Mouse (Mus musculus) midbrain, embryonic 11.5 days (tissue): ENCODE data around the gene Slc44a1. TPM values are rescaled to one million over a fixed set of nuclear protein-coding genes. Genes with fewer than 3 reads are reported as not detected.

Source experiments
- ATAC-seq: fragments of 200-750 bp; cut with Nextera tagmentation; 2 replicates; pipeline ENCODE4 v1.8.0; 2017; ENCODE audit warnings: moderate TSS enrichment, moderate library complexity; ENCODE audit not compliant: low FRiP score
- DNase-seq: peaks from one replicate; pipeline ENCODE4 v3.0.0; 2015; ENCODE audit warnings: low spot score; ENCODE audit errors: missing footprints
- H3K27ac ChIP-seq: fragments of 300-500 bp; sonication (generic); 2 replicates; pipeline ENCODE4 v1.5.1; 2014; ENCODE audit warnings: low read depth, low read length
- H3K27me3 ChIP-seq: fragments of 300-500 bp; sonication (generic); 2 replicates; pipeline ENCODE4 v1.6.1; 2014; ENCODE audit warnings: mild to moderate bottlenecking, low read length, moderate library complexity, mixed read lengths; ENCODE audit not compliant: control insufficient read depth, insufficient read depth
- H3K36me3 ChIP-seq: fragments of 300-500 bp; sonication (generic); 2 replicates; pipeline ENCODE4 v1.6.1; 2014; ENCODE audit warnings: mild to moderate bottlenecking, low read length, moderate library complexity, mixed read lengths; ENCODE audit not compliant: control insufficient read depth, insufficient read depth
- H3K4me1 ChIP-seq: fragments of 300-500 bp; sonication (generic); 2 replicates; pipeline ENCODE4 v1.6.1; 2014; ENCODE audit warnings: low read length; ENCODE audit not compliant: control insufficient read depth, insufficient read depth
- H3K4me2 ChIP-seq: fragments of 300-500 bp; sonication (generic); 2 replicates; pipeline ENCODE4 v1.6.1; 2014; ENCODE audit warnings: mild to moderate bottlenecking, moderate library complexity
- H3K4me3 ChIP-seq: fragments of 300-500 bp; sonication (generic); 2 replicates; pipeline ENCODE4 v1.5.1; 2014; ENCODE audit warnings: low read depth, low read length
- H3K9ac ChIP-seq: fragments of 300-500 bp; sonication (generic); 2 replicates; pipeline ENCODE4 v1.6.1; 2014; ENCODE audit warnings: low read length
- H3K9me3 ChIP-seq: fragments of 300-500 bp; sonication (generic); 2 replicates; pipeline ENCODE4 v1.6.1; 2016; ENCODE audit warnings: low read length; ENCODE audit not compliant: control insufficient read depth
- WGBS: fragments of 180-500 bp; shearing (Covaris S2); extraction: QIAGEN DNeasy Blood & Tissue Kit; methylation state at CpG from one replicate; pipeline ENCODE4 v1.1.7; 2014; 5-methylcytosine and 5-hydroxymethylcytosine counted together
- polyA plus RNA-seq: library from polyadenylated mRNA; unstranded; fragments of >200 nt; fragmentation: Nextera tagmentation; extraction: Ambion mirVana; gene quantifications from 2 replicates; pipeline ENCODE4 v1.2.1, GENCODE M21; 2014

The Slc44a1 gene
- polyA plus RNA-seq, 1 experiment from 2014 or later, result 16.8 TPM

DNA sequence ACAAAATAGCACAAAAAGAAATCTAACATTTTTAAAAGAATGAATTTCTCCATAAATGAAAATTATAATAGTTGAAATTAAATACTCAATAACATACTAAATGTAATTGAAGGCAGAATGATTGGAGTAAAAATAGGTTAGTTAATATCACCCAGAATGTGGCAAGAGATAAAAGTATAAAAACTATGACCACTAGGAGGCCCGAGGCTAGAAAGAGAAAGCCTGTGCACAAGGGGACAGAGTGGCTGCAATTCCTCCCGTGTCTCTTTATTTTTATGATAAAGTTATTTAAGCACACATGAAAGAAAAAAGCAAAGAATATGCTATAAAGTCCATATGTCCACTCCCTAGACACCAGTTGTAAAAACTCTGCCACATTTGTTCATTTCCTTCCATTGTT lies 17.4 kb upstream of the Slc44a1 start:
- Histone ChIP-seq H3K27me3 (no peaks in the 10 kb centered on the region), H3K4me2 (no peak overlapping the region)
- 81% methylated on average over 2 of the region's 2 CpGs for WGBS

DNA sequence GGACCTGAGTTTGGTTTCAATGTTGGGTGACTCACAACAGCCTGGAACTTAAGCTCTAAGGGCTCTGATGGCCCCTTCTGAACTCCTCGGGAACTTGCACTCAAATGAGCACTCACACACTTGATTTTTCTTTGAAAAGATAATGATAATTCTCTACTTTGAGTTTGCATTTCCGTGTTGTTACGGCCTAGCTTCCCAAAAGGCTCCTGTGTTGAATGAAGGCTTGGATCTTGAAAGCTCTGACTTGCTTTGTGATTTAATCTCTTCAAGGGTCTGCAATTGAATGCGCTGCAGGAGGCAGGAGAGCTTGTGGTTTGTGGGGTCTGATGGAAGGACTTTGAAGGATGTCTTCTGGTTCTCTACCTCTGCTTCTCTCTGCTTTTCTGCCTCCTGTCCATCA lies 13.1 kb upstream of the Slc44a1 start:
- Histone ChIP-seq H3K27me3 (no peaks in the 10 kb centered on the region), H3K4me3 (no peak overlapping the region), H3K9ac (no peak overlapping the region), H3K27ac (no peak overlapping the region), H3K9me3 (no peaks in the 10 kb centered on the region), H3K4me2 (no peak overlapping the region), H3K4me1 (no peaks in the 10 kb centered on the region), H3K36me3 (no peaks in the 10 kb centered on the region)
- 63% methylated on average over 4 of the region's 4 CpGs for WGBS
- ATAC-seq (no peak), DNase-seq (no peak)

More for the DNA sequence above, 17.4 kb upstream of the Slc44a1 start:
- Histone ChIP-seq H3K4me3 (no peak overlapping the region), H3K36me3 (no peaks in the 10 kb centered on the region), H3K9ac (no peak overlapping the region), H3K4me1 (no peaks in the 10 kb centered on the region), H3K9me3 (no peaks in the 10 kb centered on the region), H3K27ac (no peak overlapping the region)
- no peak for ATAC-seq
- no peak for DNase-seq

DNA sequence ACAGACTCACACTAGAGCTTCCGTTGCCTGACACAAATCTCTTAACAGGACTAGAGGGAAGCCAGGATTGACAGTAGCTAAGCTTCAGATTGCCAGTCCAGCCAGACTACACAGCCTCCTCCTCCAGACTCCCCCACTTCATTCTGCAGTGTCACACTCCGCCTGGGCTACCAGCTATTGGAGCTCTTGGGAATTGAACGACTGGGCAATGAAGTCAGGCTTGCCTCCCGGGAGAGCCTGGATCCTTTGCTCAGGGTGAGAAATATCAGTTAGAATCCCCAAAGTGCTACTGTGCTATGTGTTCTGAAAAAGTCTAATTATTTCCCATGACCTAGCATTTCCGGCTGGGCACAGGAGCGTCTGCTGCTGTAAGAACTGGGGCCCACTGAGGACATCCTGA lies 9.7 kb upstream of the Slc44a1 start:
- DNase-seq, result no peak
- no peak overlapping the region for H3K4me2 ChIP-seq
- WGBS, result 85% methylated on average over 6 of the region's 6 CpGs
- H3K27ac ChIP-seq, result no peak overlapping the region
- H3K27me3 ChIP-seq, result no peaks in the 10 kb centered on the region
- no peaks in the 10 kb centered on the region for H3K9me3 ChIP-seq
- H3K9ac ChIP-seq, result no peak overlapping the region
- H3K36me3 ChIP-seq, result no peaks in the 10 kb centered on the region
- H3K4me1 ChIP-seq, result no peaks in the 10 kb centered on the region
- no peak for ATAC-seq
- H3K4me3 ChIP-seq, result no peak overlapping the region

DNA sequence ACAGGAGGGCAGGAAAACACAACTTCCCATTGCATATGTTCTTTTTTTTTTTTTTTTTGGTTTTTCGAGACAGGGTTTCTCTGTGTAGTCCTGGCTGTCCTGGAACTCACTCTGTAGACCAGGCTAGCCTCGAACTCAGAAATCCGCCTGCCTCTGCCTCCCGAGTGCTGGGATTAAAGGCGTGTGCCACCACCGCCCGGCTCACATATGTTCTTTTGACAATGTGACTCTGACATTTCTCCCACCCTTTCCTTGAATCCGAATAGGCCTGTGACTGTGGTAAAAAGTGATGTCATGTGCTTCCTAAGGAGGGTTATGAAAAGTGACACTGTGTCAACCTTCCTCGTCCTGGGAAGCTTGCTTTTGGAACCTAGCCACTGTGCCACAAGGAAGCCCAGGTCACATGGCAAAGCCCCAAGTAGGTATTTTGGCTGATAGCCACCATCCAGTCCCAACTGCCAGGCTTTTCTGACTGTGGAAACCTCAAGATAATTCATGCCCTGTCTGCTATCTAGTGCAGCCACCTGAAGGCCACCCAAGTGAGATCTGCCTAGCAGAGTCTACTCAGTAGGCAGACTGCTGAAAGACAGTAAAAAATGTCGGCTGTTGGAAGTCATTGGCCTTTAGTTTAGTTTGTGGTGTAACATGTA lies 8.5 kb upstream of the Slc44a1 start:
- no peaks in the 10 kb centered on the region for H3K4me1 ChIP-seq
- H3K9ac ChIP-seq, result no peak overlapping the region
- no peaks in the 10 kb centered on the region for H3K36me3 ChIP-seq
- no peak for DNase-seq
- no peaks in the 10 kb centered on the region for H3K9me3 ChIP-seq
- no peak overlapping the region for H3K27ac ChIP-seq
- no peak overlapping the region for H3K4me2 ChIP-seq
- no peaks in the 10 kb centered on the region for H3K27me3 ChIP-seq
- WGBS, result 91% methylated on average over 9 of the region's 10 CpGs
- H3K4me3 ChIP-seq, result no peak overlapping the region
- no peak for ATAC-seq

DNA sequence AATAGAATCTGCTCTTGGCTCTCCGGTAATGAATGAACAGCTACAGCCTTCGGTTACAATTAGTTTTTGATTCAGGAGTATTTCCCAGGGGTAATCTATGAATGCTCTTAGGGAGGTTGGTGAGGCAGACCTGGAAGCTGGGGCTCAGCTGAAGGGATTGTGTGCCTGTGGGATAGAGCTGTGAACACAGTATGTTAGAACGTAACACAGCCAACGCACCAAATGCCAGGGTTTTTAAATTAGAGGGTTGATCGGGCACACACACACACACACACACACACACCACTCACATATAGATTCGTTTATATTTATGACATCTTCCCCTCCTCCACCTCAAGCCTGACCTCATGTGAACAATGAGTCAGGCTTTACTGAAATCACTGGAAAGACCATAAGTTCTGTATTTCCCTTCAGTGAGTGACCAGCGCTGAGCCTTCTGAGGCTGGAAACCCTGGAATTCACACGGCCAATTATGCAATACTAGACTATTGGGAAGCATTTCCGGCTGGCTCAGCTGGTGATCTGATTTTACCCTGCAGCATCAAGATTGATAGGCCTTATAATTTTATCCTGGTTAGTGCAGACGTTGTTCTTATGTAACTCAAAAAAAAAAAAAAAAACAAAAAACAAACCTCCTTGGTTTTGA lies 3.0 kb upstream of the Slc44a1 start:
- ATAC-seq (no peak), DNase-seq (peak; percentile 49)
- WGBS, result 80% methylated on average over 10 of the region's 10 CpGs
- H3K9ac ChIP-seq, result no peak overlapping the region
- no peaks in the 10 kb centered on the region for H3K9me3 ChIP-seq
- H3K4me3 ChIP-seq, result no peak overlapping the region
- H3K27ac ChIP-seq, result no peak overlapping the region
- peaks cover 15% of the 10 kb centered on the region for H3K4me1 ChIP-seq
- H3K36me3 ChIP-seq, result no peaks in the 10 kb centered on the region
- peaks cover 10% of the 10 kb centered on the region for H3K27me3 ChIP-seq
- H3K4me2 ChIP-seq, result no peak overlapping the region

DNA sequence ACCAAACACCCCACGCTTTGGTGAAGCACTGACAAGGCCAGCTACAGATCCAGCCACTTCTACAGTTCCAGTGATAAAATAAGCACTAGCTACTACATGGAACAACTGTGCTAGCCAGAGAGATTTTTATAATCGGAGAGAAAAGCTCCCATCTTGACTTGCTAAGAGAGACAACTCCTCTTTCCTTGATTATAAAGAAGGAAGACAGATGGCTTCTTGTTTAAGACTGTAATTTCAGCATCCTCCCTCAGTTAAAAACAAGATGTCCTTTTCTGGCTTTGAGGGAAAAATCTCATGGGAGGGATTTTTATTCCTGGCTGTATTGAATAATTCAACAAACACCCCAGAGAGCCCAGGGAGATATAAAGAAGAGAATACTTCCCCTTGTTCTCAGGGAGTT lies 1.8 kb upstream of the Slc44a1 start:
- DNase-seq (no peak), ATAC-seq (no peak)
- no peak overlapping the region for H3K4me3 ChIP-seq
- H3K9me3 ChIP-seq, result no peaks in the 10 kb centered on the region
- H3K4me1 ChIP-seq, result peaks cover 15% of the 10 kb centered on the region
- H3K4me2 ChIP-seq, result no peak overlapping the region
- H3K36me3 ChIP-seq, result no peaks in the 10 kb centered on the region
- WGBS, result 83% methylated on average over 2 of the region's 2 CpGs
- H3K27ac ChIP-seq, result no peak overlapping the region
- no peak overlapping the region for H3K9ac ChIP-seq
- H3K27me3 ChIP-seq, result peaks cover 10% of the 10 kb centered on the region

DNA sequence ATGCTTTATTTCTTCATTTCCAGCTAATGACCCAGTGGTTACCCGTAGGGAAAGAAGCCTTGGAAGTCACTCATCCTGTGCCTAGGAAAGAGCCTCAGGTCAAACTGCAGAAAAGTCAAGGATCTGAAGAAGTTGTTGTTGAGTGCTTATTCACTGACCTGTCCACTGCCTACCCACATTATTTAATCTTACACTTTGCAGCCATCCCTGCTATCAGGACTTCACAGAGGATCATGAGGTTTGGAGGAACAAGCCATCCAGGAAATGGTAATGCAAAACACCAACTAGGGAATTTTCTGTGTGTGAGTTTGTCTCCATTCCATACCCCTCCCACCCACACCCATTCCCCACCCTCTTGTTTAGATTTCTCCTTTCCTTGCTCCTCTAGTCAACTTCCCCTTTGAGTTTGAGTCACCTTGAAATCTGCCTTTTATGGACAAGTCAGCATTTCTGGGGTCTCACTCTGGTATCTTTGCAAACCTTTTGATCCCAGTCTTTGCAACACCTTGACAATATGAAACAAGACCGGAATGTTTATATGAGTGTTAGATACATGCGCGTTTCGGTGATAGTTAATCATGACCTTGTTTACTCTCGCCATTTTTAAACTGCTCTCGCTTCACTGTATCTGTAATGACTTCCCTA lies 1.3 kb upstream of the Slc44a1 start:
- H3K27me3 ChIP-seq, result peaks cover 10% of the 10 kb centered on the region
- DNase-seq (no peak), ATAC-seq (no peak)
- no peak overlapping the region for H3K4me3 ChIP-seq
- peaks cover 15% of the 10 kb centered on the region for H3K4me1 ChIP-seq
- no peak overlapping the region for H3K27ac ChIP-seq
- WGBS, result 87% methylated on average over 7 of the region's 7 CpGs
- no peak overlapping the region for H3K9ac ChIP-seq
- no peaks in the 10 kb centered on the region for H3K36me3 ChIP-seq
- H3K9me3 ChIP-seq, result no peaks in the 10 kb centered on the region
- H3K4me2 ChIP-seq, result no peak overlapping the region; the same call in 1 of the 2 replicates

DNA sequence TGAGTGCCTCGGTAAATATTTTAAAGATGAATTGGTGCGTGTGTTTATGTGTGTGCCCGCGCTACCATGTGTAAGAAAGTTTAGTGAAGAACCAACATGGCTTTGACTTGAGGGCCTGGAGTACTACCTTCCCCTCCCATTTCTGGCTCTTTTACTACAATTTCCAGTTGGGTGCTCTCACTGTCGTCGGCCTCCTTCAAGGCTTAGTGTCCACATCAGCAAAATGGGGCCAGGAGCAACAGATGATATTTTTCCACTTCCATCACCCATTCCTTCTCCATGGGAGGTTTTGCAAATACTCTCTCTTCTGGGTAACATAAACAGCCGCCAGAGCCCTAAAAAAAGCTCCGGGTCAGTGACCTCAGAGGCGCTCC lies 590 bp upstream of the Slc44a1 start:
- Histone ChIP-seq H3K4me3 (peak overlapping the region; percentile 82), H3K4me1 (peaks cover 15% of the 10 kb centered on the region), H3K27ac (peak overlapping the region; percentile 60; the same call in 1 of the 2 replicates), H3K9ac (peak overlapping the region; percentile 77), H3K27me3 (peaks cover 10% of the 10 kb centered on the region), H3K36me3 (no peaks in the 10 kb centered on the region), H3K9me3 (no peaks in the 10 kb centered on the region), H3K4me2 (peak overlapping the region; percentile 100)
- DNase-seq (no peak), ATAC-seq (no peak)
- 20% methylated on average over 9 of the region's 9 CpGs for WGBS

DNA sequence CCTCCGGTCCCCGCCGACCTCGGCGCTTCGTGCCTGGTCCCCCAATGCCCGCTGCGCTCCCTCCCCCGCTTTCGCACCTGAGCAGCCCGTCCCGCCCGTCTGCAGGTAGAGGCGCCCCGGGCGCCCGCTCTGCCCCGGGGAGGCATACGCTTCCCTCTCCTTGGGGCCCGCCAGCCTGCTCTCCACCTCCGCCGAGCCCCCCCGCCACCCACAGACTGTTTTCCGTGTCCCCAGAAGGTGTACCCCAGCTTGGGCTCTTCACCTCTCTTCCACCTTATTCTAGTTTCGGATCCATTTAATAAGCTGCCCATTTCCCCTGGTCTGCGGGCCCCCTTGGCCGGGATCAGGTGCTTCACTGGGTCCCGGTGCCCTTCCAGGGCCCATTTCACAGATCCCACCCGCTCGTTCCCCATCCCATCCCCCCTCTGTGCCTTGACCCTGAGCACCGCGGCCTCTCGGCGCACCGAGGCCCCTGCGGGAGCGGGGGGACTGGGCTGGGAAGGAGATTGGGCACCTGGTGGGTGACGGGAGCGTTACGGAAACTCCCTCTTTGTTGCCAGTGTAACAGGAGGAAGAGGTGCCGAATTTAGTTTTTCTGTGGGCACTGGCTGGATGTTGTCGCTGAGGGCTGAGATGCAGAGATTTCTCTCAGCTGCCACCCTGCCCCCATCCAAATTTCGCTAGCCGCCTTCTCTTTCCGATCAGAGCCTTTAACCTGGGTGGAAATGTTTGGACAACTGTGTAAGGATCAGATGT lies 781 bp downstream of the Slc44a1 start:
- Histone ChIP-seq H3K36me3 (no peaks in the 10 kb centered on the region), H3K27ac (no peak overlapping the region), H3K9ac (peak overlapping the region; percentile 77), H3K27me3 (peaks cover 10% of the 10 kb centered on the region), H3K4me1 (peaks cover 15% of the 10 kb centered on the region), H3K9me3 (no peaks in the 10 kb centered on the region), H3K4me3 (peak overlapping the region; percentile 82), H3K4me2 (peak overlapping the region; percentile 100)
- DNase-seq (peak; percentile 91), ATAC-seq (peak; percentile 12)
- under 1% methylated on average over 44 of the region's 45 CpGs for WGBS
